Mouse (Mus musculus): ENCODE measurements at regions not wholly inside any gene's neighbourhood (a gene's known extent, or its start where the extent isn't known, plus 50 kb on each side); places are given as distances from the start of the nearest gene placed in this dataset.

- no peak for ATAC-seq (ENCODE audit: insufficient number of reproducible peaks, insufficient read depth, low FRiP score, low TSS enrichment, low read depth)
- H3K9me3 ChIP-seq = no peaks in the 10 kb centered on the region
- no peak overlapping the region for H3K9ac ChIP-seq
- no peaks in the 10 kb centered on the region for H3K27me3 ChIP-seq
- WGBS = 35% methylated on average over 2 of the region's 2 CpGs
- H3K36me3 ChIP-seq = no peaks in the 10 kb centered on the region
- no peaks in the 10 kb centered on the region for H3K4me1 ChIP-seq
- H3K4me3 ChIP-seq = no peak overlapping the region
- no peak overlapping the region for H3K27ac ChIP-seq
- no peak overlapping the region for H3K4me2 ChIP-seq
Observed at GRCm38 (mm10) chr7:63020042-63020441, 192.3 kb downstream of the Chrna7 start.

GRCm38 (mm10) chr7:63018859-63019575, 193.4 kb downstream of the Chrna7 start:
- Histone ChIP-seq H3K36me3 (no peaks in the 10 kb centered on the region), H3K9me3 (no peaks in the 10 kb centered on the region), H3K9ac (no peak overlapping the region), H3K27ac (no peak overlapping the region), H3K4me2 (no peak overlapping the region), H3K27me3 (no peaks in the 10 kb centered on the region), H3K4me3 (no peak overlapping the region), H3K4me1 (no peaks in the 10 kb centered on the region)
- 31% methylated on average over 2 of the region's 2 CpGs for WGBS
- ATAC-seq (ENCODE audit: insufficient number of reproducible peaks, insufficient read depth, low FRiP score, low TSS enrichment, low read depth) = no peak

GRCm38 (mm10) chr7:62981109-62981508, 157.6 kb upstream of the A26c2 start:
- H3K4me2 ChIP-seq = peak overlapping the region; percentile 30
- no peak for ATAC-seq (ENCODE audit: insufficient number of reproducible peaks, insufficient read depth, low FRiP score, low TSS enrichment, low read depth)
- no peak overlapping the region for H3K27ac ChIP-seq
- H3K9me3 ChIP-seq = no peaks in the 10 kb centered on the region
- no peak overlapping the region for H3K9ac ChIP-seq
- no peaks in the 10 kb centered on the region for H3K36me3 ChIP-seq
- no peaks in the 10 kb centered on the region for H3K4me1 ChIP-seq
- no peaks in the 10 kb centered on the region for H3K27me3 ChIP-seq
- H3K4me3 ChIP-seq = no peak overlapping the region
- 10% methylated on average over 7 of the region's 7 CpGs for WGBS

All from embryonic facial prominence, embryonic 13.5 days (tissue).